ENCODE assay signal across 14 mouse cellular contexts in genomic region chr6:48876510-48877135, GRCm38 (mm10). TPM values are rescaled to one million over a fixed set of nuclear protein-coding genes. Genes with fewer than 3 reads are reported as not detected.
DNase-seq lines count a peak whose midpoint lies in the region; ATAC-seq lines count a peak whose summit lies in the region.
"Had no signal": no experiment of that assay in that cellular context is flagged by ENCODE, and none has a peak within 500 bp of the region (broad histone marks: within the 10 kb centered on the region; RNA-seq: fewer than 3 reads in every experiment).

No protein-coding gene starts in this region.

- peak; percentile 17 for DNase-seq in embryonic facial prominence, embryonic 14.5 days (ENCODE audit: low spot score)
- no peak for DNase-seq in embryonic facial prominence, embryonic 10.5 days (ENCODE audit: low spot score)
- peak; percentile 35 to 37 for DNase-seq in kidney, postnatal 36 days
- no peak for DNase-seq in kidney, postnatal 14 days
- peak; percentile 23 for DNase-seq in cerebellum, adult 9-11 months
- peak; percentile 34 for DNase-seq in layer of hippocampus, adult 9-11 months
- no peak for DNase-seq in thymus, postnatal 36 days
- no peak for DNase-seq in lung, postnatal 25 days (ENCODE audit: low spot score)
- DNase-seq: spleen, adult 18-20 months; thymus, postnatal 4 days had no signal

- ATAC-seq in embryonic facial prominence, embryonic 14.5 days (ENCODE audit: low read depth) = no peak

- H3K27me3 ChIP-seq in embryonic facial prominence, embryonic 14.5 days (replicated peaks; ENCODE audit: control insufficient read depth, insufficient read depth, low read length) = no peaks in the 10 kb centered on the region
- no peaks in the 10 kb centered on the region for H3K27me3 ChIP-seq in embryonic facial prominence, embryonic 10.5 days (replicated peaks; ENCODE audit: low read depth, poor library complexity, severe bottlenecking)
- H3K27me3 ChIP-seq: hindbrain, embryonic 15.5 days; neural tube, embryonic 12.5 days had no signal

- H3K9ac ChIP-seq in embryonic facial prominence, embryonic 14.5 days (ENCODE audit: low read depth, low read length) = no peak overlapping the region
- H3K9ac ChIP-seq: hindbrain, embryonic 15.5 days; neural tube, embryonic 12.5 days had no signal

- no peaks in the 10 kb centered on the region for H3K36me3 ChIP-seq in embryonic facial prominence, embryonic 14.5 days (ENCODE audit: control insufficient read depth, insufficient read depth, low read length)
- H3K36me3 ChIP-seq in embryonic facial prominence, embryonic 10.5 days (replicated peaks) = no peaks in the 10 kb centered on the region
- H3K36me3 ChIP-seq: hindbrain, embryonic 15.5 days; neural tube, embryonic 12.5 days had no signal

- H3K9me3 ChIP-seq in embryonic facial prominence, embryonic 14.5 days (ENCODE audit: control insufficient read depth, low read length) = no peaks in the 10 kb centered on the region
- no peaks in the 10 kb centered on the region for H3K9me3 ChIP-seq in embryonic facial prominence, embryonic 10.5 days
- H3K9me3 ChIP-seq: hindbrain, embryonic 15.5 days; neural tube, embryonic 12.5 days had no signal

- WGBS in embryonic facial prominence, embryonic 14.5 days = 51% methylated on average over 5 of the region's 5 CpGs
- WGBS in embryonic facial prominence, embryonic 10.5 days = 62% methylated on average over 5 of the region's 5 CpGs

- H3K4me1 ChIP-seq in embryonic facial prominence, embryonic 14.5 days (ENCODE audit: control insufficient read depth, insufficient read depth, low read length) = no peaks in the 10 kb centered on the region
- H3K4me1 ChIP-seq in embryonic facial prominence, embryonic 10.5 days = no peaks in the 10 kb centered on the region; the same call in 1 of the 2 replicates
- H3K4me1 ChIP-seq: hindbrain, embryonic 15.5 days; neural tube, embryonic 12.5 days had no signal

- no peak overlapping the region for H3K4me3 ChIP-seq in embryonic facial prominence, embryonic 14.5 days (ENCODE audit: low read depth, low read length)
- H3K4me3 ChIP-seq in embryonic facial prominence, embryonic 10.5 days = no peak overlapping the region
- H3K4me3 ChIP-seq: hindbrain, embryonic 15.5 days; neural tube, embryonic 12.5 days had no signal

- H3K4me2 ChIP-seq in embryonic facial prominence, embryonic 14.5 days (ENCODE audit: low read depth, low read length) = no peak overlapping the region
- H3K4me2 ChIP-seq: hindbrain, embryonic 15.5 days; neural tube, embryonic 12.5 days had no signal

- no peak overlapping the region for H3K27ac ChIP-seq in embryonic facial prominence, embryonic 14.5 days (replicated peaks; ENCODE audit: low read depth, low read length)
- no peak overlapping the region for H3K27ac ChIP-seq in embryonic facial prominence, embryonic 10.5 days (replicated peaks)
- H3K27ac ChIP-seq: hindbrain, embryonic 15.5 days; neural tube, embryonic 12.5 days had no signal

RNA-seq across cellular contexts. Expression of gene Aoc1, which starts 3.9 kb away (rescaled TPM):
- 0.08 TPM in 1 of 2 replicates, not detected in the other for polyA plus RNA-seq in embryonic facial prominence, embryonic 14.5 days (2014; fragmentation: Nextera tagmentation; extraction: Ambion mirVana)
- polyA plus RNA-seq in embryonic facial prominence, embryonic 10.5 days (2016; fragmentation: Nextera tagmentation; extraction: Ambion mirVana) = 0.07 TPM in 1 of 2 replicates, not detected in the other
- polyA plus RNA-seq: C2C12; hindbrain, embryonic 15.5 days had no signal

RNA-seq across cellular contexts. Expression of gene Tmem176b, which starts 35.3 kb away (rescaled TPM):
- polyA plus RNA-seq in embryonic facial prominence, embryonic 14.5 days (2014; fragmentation: Nextera tagmentation; extraction: Ambion mirVana) = 244 and 254 TPM in 2 replicates
- polyA plus RNA-seq in embryonic facial prominence, embryonic 10.5 days (2016; fragmentation: Nextera tagmentation; extraction: Ambion mirVana) = 38.1 and 54.6 TPM in 2 replicates

RNA-seq across cellular contexts. Expression of gene Tmem176a, which starts 35.9 kb away (rescaled TPM):
- polyA plus RNA-seq in embryonic facial prominence, embryonic 14.5 days (2014; fragmentation: Nextera tagmentation; extraction: Ambion mirVana) = 92.7 and 101 TPM in 2 replicates
- polyA plus RNA-seq in embryonic facial prominence, embryonic 10.5 days (2016; fragmentation: Nextera tagmentation; extraction: Ambion mirVana) = 14.2 and 21.0 TPM in 2 replicates

RNA-seq across cellular contexts. Expression of gene 1600015I10Rik, which starts 53.1 kb away (rescaled TPM):
- polyA plus RNA-seq in embryonic facial prominence, embryonic 14.5 days (2014; fragmentation: Nextera tagmentation; extraction: Ambion mirVana) = not detected in 2 replicates
- polyA plus RNA-seq in embryonic facial prominence, embryonic 10.5 days (2016; fragmentation: Nextera tagmentation; extraction: Ambion mirVana) = not detected in 2 replicates
- polyA plus RNA-seq: C2C12; hindbrain, embryonic 15.5 days; liver, embryonic 16.5 days; neural tube, embryonic 12.5 days had no signal

Comparison
In these comparisons a context has a peak if more than half of its experiments do, and no peak if none do; other contexts are left out.
1. DNase-seq: peak in embryonic facial prominence, embryonic 14.5 days (single experiment), kidney, postnatal 36 days (2 of 2), cerebellum, adult 9-11 months (single experiment) and layer of hippocampus, adult 9-11 months (single experiment); none in embryonic facial prominence, embryonic 10.5 days (single experiment), kidney, postnatal 14 days (single experiment), thymus, postnatal 36 days (0 of 2) and lung, postnatal 25 days (single experiment).